Mouse (Mus musculus) spleen, postnatal 14 days (tissue): ENCODE measurements around the gene Mtmr14.

ENCODE experiments used
- DNase-seq, 2 experiments: peaks; one replicate each; pipeline ENCODE4 v3.0.0; 2021 to 2022; ENCODE audit warnings: low spot score in 2 of 2

Mtmr14 gene

DNA sequence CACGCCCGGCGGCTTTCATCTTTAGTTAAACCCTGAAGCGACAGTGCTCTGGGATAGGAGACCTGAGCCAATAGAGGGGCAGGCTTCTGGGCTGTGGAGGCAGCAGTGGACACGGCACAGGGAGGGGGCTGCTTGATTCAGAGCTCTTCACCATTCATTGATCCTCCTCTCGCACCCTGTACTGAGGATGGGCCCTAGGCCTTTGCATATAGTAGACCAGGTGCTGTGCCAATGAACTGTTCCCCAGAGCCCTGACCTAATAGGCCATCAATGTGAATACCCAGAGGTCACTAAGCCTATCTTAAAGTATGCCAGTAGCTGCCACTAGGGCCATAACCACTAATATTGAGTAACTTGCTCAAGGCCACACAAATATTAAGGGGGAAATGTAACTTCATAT, 44.0 kb downstream of the Mtmr14 start:
- no peak for DNase-seq

DNA sequence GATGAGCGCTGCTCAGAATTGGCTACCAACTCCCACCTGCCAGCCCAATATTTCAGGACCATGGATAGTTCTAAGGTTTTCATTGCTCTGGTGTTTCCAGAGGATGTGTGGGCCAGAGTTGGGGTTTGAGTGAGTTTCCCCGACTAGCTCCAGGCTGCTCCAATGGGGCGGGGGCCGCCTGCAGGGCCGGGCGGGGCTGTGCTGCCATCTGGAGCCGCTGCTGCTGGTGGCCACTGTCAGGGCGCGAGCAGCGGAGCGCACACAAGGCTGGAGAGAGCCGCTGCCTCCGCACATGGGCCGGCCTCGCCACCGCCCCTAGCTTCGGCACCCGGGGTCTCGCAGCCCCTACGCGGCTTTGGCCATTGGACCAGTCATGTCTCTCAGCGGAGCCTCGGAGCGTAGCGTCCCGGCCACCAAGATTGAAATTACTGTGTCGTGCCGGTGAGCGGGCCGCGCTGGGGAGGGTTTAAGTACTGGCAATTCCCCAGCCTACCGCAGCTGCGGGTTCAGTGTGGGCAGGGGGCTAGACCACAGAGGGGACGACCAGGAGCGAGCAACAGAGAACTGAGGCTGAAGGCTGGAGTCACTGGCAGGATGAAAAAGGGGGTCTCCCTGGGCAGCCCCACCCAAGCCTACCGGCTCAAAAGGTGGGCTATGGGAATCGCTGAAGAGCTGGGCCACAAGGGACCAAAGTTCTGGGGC, 44.6 kb downstream of the Mtmr14 start, which contains the start of gene Cpne9:
TSS of gene Cpne9 (plus strand) at position 207 of the 702 bp plus-strand sequence.
- no peak for DNase-seq

GRCm38 (mm10) chr6:113282969-113283368, 45.3 kb downstream of the Mtmr14 start:
- DNase-seq, result no peak

- no peak for DNase-seq
Measured at GRCm38 (mm10) chr6:113283500-113283899, 45.9 kb downstream of the Mtmr14 start.

- no peak for DNase-seq
Measured at GRCm38 (mm10) chr6:113284931-113285330, 47.3 kb downstream of the Mtmr14 start.

DNA sequence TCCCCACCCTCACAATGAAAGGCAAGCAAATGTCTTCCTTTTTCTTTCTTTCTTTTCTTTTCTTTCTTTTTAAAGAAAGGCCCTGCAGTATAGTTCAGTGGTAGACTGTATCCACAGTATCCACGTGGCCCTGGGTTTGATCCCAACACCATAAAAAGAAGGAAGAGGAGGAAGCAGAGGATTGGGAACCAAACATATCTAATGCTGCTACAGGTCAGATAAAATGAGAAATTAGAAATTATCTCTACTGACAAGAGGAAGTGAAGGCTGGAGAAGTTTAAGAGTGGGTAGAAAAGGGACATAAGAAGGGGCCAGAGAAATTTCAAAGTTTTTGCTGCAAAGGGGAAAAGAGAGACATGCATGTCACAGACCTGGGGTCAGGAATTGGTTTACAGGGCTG, 48.7 kb downstream of the Mtmr14 start:
- DNase-seq, result no peak

GRCm38 (mm10) chr6:113287236-113287635, 49.6 kb downstream of the Mtmr14 start:
- DNase-seq, result no peak

GRCm38 (mm10) chr6:113289346-113289745, 51.7 kb downstream of the Mtmr14 start:
- DNase-seq, result no peak

- no peak for DNase-seq
Measured at GRCm38 (mm10) chr6:113290346-113290745, 52.7 kb downstream of the Mtmr14 start.

DNA sequence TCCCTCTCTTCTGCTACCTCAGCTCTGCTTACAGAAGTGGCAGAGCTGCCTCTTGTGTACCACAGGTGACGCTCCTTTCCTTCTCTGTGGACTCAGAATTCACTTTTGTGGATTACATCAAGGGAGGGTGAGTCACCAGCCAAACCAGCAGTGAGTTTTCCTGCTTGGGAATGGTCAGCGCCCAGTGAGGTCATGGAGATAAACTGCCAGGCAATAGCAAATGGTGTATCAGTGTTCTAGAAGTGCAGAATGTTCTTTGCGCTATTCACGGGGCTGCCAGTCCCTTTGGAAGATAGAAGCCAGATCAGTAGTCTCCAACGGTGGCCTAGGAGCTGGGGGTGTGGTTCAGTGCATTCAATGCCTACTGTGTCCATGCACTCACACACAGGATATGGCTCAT, 55.3 kb downstream of the Mtmr14 start:
- DNase-seq, result no peak

GRCm38 (mm10) chr6:113296046-113296445, 58.4 kb downstream of the Mtmr14 start:
- no peak for DNase-seq

GRCm38 (mm10) chr6:113296639-113297038, 59.0 kb downstream of the Mtmr14 start:
- no peak for DNase-seq

DNA sequence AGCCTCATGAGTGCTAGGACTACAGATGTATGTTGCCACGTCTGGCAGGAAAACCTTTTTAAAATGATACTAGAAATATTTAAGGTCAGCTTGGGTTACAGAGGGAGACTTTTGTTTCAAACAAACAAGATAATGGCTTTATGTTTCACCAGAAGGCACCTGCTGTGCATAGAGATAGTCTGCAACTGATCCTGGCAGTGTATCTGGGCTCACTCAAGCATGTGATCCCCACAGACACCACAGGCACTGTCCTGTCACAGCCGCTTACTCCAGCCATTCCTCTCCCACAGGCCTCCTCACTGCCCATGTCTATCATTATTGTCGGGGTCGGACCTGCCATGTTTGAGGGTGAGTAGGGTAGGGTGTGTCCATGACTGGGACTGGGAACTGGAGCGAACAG, 63.7 kb downstream of the Mtmr14 start:
- DNase-seq, result no peak

GRCm38 (mm10) chr6:113302258-113302657, 64.6 kb downstream of the Mtmr14 start:
- no peak for DNase-seq

GRCm38 (mm10) chr6:113306322-113306985, 68.8 kb downstream of the Mtmr14 start:
- peak; percentile 98 for DNase-seq

DNA sequence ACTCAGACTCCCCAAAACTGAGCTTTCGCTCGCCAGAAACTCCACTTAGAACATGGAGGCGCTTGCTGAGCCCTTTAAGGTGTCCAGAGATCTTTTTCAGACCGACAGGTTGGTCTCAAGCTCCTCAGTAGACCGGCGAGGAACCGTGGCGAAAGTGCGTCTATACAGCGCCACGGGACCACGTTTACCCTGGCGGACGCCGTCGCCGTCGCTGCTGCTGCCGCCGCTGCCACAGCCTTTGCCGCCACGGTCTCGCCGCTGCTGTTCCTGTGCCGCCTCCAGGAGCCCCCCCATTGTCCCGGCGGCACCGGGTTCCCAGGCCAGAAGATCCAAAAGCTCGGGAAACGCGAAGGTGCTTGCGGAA, 69.3 kb downstream of the Mtmr14 start, which contains the start of gene Brpf1:
TSS of gene Brpf1 (plus strand) at position 152 of the 364 bp plus-strand sequence.
- DNase-seq, result no peak

DNA sequence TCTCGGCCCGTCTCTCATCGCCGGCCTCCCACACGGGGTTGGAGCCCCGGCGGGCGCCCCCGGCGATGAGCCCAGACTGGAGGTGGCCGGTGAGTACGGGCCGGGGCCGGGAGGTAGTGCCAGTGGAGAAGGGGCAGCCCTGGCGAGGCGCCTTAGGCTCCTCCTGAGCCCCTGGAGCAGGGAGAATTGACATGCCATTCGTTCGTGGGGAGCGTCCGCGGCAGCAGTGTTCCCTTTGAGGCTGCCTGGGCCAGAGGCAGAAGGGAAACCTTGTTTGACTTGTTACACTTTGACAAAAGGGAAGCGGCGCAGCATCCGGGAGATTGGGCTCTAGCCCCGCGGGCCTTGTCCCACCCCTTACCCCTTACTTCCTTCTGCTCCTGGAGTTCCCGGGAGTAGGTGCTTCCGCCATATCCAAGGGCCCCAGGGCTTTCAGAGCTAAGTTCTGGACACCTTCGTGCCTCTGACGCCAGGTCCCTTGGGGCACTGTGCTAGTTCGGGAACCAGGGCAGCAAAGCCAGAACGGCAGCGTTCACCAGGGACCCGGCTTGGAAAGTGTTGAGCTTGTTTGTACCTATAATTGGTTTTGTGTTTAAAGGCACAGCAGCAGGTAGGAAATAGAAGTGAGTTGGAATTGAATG, 70.0 kb downstream of the Mtmr14 start:
- DNase-seq, result peak in 1 of 2 experiments; percentile 39

GRCm38 (mm10) chr6:113308141-113308540, 70.5 kb downstream of the Mtmr14 start:
- peak in 1 of 2 experiments; percentile 32 for DNase-seq

GRCm38 (mm10) chr6:113315972-113316371, 78.3 kb downstream of the Mtmr14 start:
- DNase-seq, result no peak

GRCm38 (mm10) chr6:113326533-113327315, 89.1 kb downstream of the Mtmr14 start, which contains the start of gene Ogg1:
Ogg1 (plus strand) TSS chr6:113326972.
- DNase-seq, result peak; percentile 91 to 93

DNA sequence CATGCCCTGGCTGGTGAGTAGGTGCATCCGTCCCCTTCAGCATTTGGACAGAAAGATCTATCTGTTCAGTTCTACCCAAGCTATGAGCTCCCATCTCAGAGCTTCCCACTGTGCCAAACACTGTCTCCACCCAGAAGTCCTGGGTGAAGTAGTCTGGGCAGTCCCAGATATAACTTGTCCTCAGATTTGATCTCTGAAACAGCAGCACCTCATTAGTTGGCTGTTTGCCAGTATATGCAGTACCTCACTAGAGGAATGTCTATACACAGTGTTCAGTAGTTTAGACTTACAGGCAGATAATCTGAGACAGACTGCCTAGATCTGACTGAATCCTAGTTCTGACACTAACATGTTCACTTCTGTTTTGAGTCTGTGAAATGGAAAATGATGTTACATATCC, 91.8 kb downstream of the Mtmr14 start:
- no peak for DNase-seq

DNA sequence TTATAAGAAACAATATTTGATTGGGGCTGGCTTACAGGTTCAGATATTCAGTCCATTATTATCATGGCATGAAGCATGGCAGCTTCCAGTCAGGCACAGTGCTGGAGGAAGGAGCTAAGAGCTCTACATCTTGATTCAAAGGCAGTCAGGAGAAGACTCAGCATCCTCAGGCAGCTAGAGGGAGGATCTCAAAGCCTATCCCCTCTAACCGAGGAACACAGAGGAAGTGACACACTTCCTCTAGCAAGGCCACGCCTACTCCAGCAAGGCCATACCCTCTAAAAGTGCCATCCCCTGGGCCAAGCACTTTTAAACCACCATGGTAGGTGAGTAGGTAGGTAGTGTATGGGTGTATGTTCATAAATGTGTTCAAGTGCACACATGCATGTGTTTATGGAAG, 92.9 kb downstream of the Mtmr14 start:
- no peak for DNase-seq
